Mouse (Mus musculus) heart, adult 2 months (tissue): ENCODE measurements at regions not wholly inside any gene's neighbourhood (a gene's known extent, or its start where the extent isn't known, plus 50 kb on each side); places are given as distances from the start of the nearest gene placed in this dataset.

Source experiments
- CTCF ChIP-seq: fragments of 200-600 bp; IDR thresholded peaks from 2 replicates; pipeline ENCODE4 v1.8.1; 2022; ENCODE audit warnings: antibody characterized with exemption, mild to moderate bottlenecking, moderate library complexity
- EP300 ChIP-seq: fragments of 200-500 bp; IDR thresholded peaks from 2 replicates; pipeline ENCODE4 v1.6.1; 2011; ENCODE audit warnings: low read depth, low read length, control low read depth; ENCODE audit not compliant: insufficient read depth
- POLR2A ChIP-seq: fragments of 200-500 bp; IDR thresholded peaks from 2 replicates; pipeline ENCODE4 v1.6.1; 2011; ENCODE audit warnings: mild to moderate bottlenecking, low read depth, low read length, control low read depth; ENCODE audit not compliant: insufficient read depth

GRCm38 (mm10) chr5:139598715-139599114 lies 55.4 kb downstream of the Uncx start:
- TF ChIP-seq POLR2A: no peak
- TF ChIP-seq CTCF: no peak
- TF ChIP-seq EP300: no peak
